In the genomic region with DNA sequence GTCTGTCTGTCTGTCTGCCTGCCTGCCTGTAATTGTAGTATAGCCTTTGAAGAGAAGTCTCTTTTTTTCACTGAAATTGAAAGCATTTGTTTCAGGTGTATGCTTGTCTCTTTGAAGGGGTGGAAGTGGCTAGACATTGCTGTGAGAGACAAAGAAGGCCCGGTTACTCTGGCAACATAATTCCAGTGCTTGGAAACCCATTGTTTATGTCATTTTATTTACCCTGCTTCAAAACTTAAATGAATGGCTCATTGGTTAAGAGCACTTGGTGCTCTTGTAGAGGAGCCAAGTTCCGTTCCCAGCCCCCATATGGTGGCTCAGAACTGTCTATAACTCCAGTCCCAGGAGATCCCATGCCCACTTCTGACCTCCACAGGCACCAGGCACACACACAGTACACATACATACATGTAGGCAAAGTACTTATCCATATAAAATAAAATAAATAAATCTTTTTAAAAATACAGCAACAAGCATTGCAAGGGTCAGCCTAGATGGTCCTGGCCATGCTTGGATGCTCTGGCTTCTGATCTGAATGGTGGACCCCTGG, we compare ENCODE assay signal across 29 mouse cellular contexts.
DNase-seq lines count a peak whose midpoint lies in the region; ATAC-seq lines count a peak whose summit lies in the region.
"Had no signal": no experiment of that assay in that cellular context is flagged by ENCODE, and none has a peak within 500 bp of the region (broad histone marks: within the 10 kb centered on the region; RNA-seq: fewer than 3 reads in every experiment).

No protein-coding gene starts in this region.

- H3K4me1 ChIP-seq in heart, embryonic 10.5 days = peaks cover 14% of the 10 kb centered on the region
- H3K4me1 ChIP-seq in forebrain, embryonic 14.5 days (ENCODE audit: control insufficient read depth, insufficient read depth, low read length) = peaks cover 20% of the 10 kb centered on the region
- H3K4me1 ChIP-seq: liver, embryonic 12.5 days had no signal

- no peak overlapping the region for H3K27ac ChIP-seq in heart, embryonic 10.5 days
- no peak overlapping the region for H3K27ac ChIP-seq in forebrain, embryonic 14.5 days (ENCODE audit: low read depth, low read length)
- H3K27ac ChIP-seq: embryonic facial prominence, embryonic 12.5 days; heart, adult 2 months; heart, embryonic 13.5 days; hindbrain, embryonic 13.5 days; intestine, embryonic 15.5 days; layer of hippocampus, adult 2 months; left cerebral cortex, adult 2 months; limb, embryonic 13.5 days; liver, embryonic 12.5 days; midbrain, embryonic 12.5 days had no signal

- H3K36me3 ChIP-seq in heart, embryonic 10.5 days = no peaks in the 10 kb centered on the region
- no peaks in the 10 kb centered on the region for H3K36me3 ChIP-seq in forebrain, embryonic 14.5 days (ENCODE audit: control insufficient read depth, insufficient read depth, low read length)
- H3K36me3 ChIP-seq: embryonic facial prominence, embryonic 12.5 days; G1E; heart, embryonic 13.5 days; hindbrain, embryonic 13.5 days; intestine, embryonic 15.5 days; limb, embryonic 13.5 days; liver, embryonic 12.5 days; midbrain, embryonic 12.5 days had no signal

- peak; percentile 1 for DNase-seq in heart, embryonic 10.5 days (ENCODE audit: low spot score)
- DNase-seq in heart, postnatal 25 days (ENCODE audit: low spot score) = no peak
- DNase-seq in lung, postnatal 36 days = peak; percentile 10
- no peak for DNase-seq in lung, postnatal 14 days
- DNase-seq in forebrain, embryonic 14.5 days (ENCODE audit: low spot score) = peak; percentile 56
- DNase-seq in naive thymus-derived CD4-positive, alpha-beta T cell, adult 2 months (ENCODE audit: low read depth) = peak; percentile 4
- DNase-seq in T-cell, adult 2 months (ENCODE audit: low spot score) = no peak
- no peak for DNase-seq in cerebellum, postnatal 4 days (ENCODE audit: low spot score in 2 of 2)
- DNase-seq: adrenal gland, postnatal 25 days; cerebellum, adult 18-20 months; cerebellum, postnatal 14 days; heart, adult 2 months; heart, postnatal 10 days; kidney, adult 2 months; kidney, postnatal 36 days; retina, postnatal 1 day; right cerebral cortex, postnatal 14 days; thymus, postnatal 4 days had no signal

- H3K9ac ChIP-seq in forebrain, embryonic 14.5 days (ENCODE audit: low read length) = no peak overlapping the region
- H3K9ac ChIP-seq: embryonic facial prominence, embryonic 12.5 days; heart, embryonic 13.5 days; hindbrain, embryonic 13.5 days; intestine, embryonic 15.5 days; limb, embryonic 13.5 days; liver, embryonic 12.5 days; midbrain, embryonic 12.5 days had no signal

- H3K4me2 ChIP-seq in forebrain, embryonic 14.5 days (ENCODE audit: low read length) = no peak overlapping the region
- H3K4me2 ChIP-seq: embryonic facial prominence, embryonic 12.5 days; heart, embryonic 13.5 days; hindbrain, embryonic 13.5 days; intestine, embryonic 15.5 days; limb, embryonic 13.5 days; liver, embryonic 12.5 days; midbrain, embryonic 12.5 days had no signal

- intact Hi-C loops in heart, postnatal 25 days (cut with DNase I) = no loop called here

- H3K27me3 ChIP-seq in heart, embryonic 10.5 days (ENCODE audit: insufficient read depth, poor library complexity, severe bottlenecking) = peaks cover 23% of the 10 kb centered on the region
- no peaks in the 10 kb centered on the region for H3K27me3 ChIP-seq in forebrain, embryonic 14.5 days (replicated peaks; ENCODE audit: control insufficient read depth, insufficient read depth, low read length)
- H3K27me3 ChIP-seq: embryonic facial prominence, embryonic 12.5 days; hindbrain, embryonic 13.5 days; intestine, embryonic 15.5 days; liver, embryonic 12.5 days; midbrain, embryonic 12.5 days had no signal

- ATAC-seq in forebrain, embryonic 14.5 days = peak; percentile 57; the same call in 1 of the 2 replicates
- ATAC-seq: intestine, embryonic 15.5 days; liver, embryonic 12.5 days; lung, postnatal 0 days had no signal

- WGBS in heart, embryonic 10.5 days = 82% methylated on average over 2 of the region's 2 CpGs
- WGBS in forebrain, embryonic 14.5 days = 5% methylated on average over 2 of the region's 2 CpGs

- H3K4me3 ChIP-seq in heart, embryonic 10.5 days = no peak overlapping the region
- H3K4me3 ChIP-seq in forebrain, embryonic 14.5 days (ENCODE audit: low read depth, low read length) = no peak overlapping the region
- H3K4me3 ChIP-seq: embryonic facial prominence, embryonic 12.5 days; heart, adult 2 months; heart, embryonic 13.5 days; hindbrain, embryonic 13.5 days; intestine, embryonic 15.5 days; layer of hippocampus, adult 2 months; left cerebral cortex, adult 2 months; limb, embryonic 13.5 days; liver, embryonic 12.5 days; midbrain, embryonic 12.5 days had no signal

- no peaks in the 10 kb centered on the region for H3K9me3 ChIP-seq in heart, embryonic 10.5 days
- no peaks in the 10 kb centered on the region for H3K9me3 ChIP-seq in forebrain, embryonic 14.5 days (replicated peaks; ENCODE audit: control insufficient read depth, low read length)
- H3K9me3 ChIP-seq: embryonic facial prominence, embryonic 12.5 days; G1E; heart, embryonic 13.5 days; hindbrain, embryonic 13.5 days; intestine, embryonic 15.5 days; limb, embryonic 13.5 days; liver, embryonic 12.5 days; midbrain, embryonic 12.5 days had no signal

Comparison
In these comparisons a context has a peak if more than half of its experiments do, and no peak if none do; other contexts are left out.
1. DNase-seq: peak in heart, embryonic 10.5 days (single experiment), lung, postnatal 36 days (single experiment), forebrain, embryonic 14.5 days (single experiment) and naive thymus-derived CD4-positive, alpha-beta T cell, adult 2 months (single experiment); none in heart, postnatal 25 days (single experiment), lung, postnatal 14 days (single experiment), T-cell, adult 2 months (single experiment) and cerebellum, postnatal 4 days (0 of 2).